Mouse (Mus musculus) regulatory T cell (primary cell): ENCODE measurements around the gene Retreg1.
"Not testable (repeated sequence)": the region's sequence is repeated elsewhere in the genome, so short reads cannot be mapped to it uniquely, and the experiment has no call there.

Experiments used
- in situ Hi-C: fragments of 300-600 bp; cut with MboI, MseI; formaldehyde crosslinking; loops from one replicate; pipeline ENCODE4 v1.15.1; 2025; ENCODE audit warnings: high pct_unique_total_duplicates

Retreg1 gene

DNA sequence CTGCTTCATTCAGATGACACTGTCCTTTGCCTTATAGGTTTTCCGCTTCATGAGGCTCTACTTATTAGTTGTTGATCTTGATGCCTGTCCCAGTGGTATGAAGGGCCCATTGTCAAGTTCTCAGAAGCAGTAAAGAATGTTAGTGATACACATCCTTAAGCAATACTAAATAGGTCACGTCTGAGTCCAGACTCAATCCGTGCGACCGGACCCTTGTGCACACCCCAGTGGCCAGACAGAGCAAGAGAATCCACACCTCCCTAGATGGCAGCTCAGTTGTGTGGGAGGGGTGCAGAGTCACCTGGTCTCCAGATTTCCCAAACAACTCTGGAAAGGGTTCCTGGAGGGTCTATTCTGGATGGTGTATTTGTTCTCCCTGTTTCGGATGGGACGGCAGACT is 103.5 kb downstream of the Retreg1 start:
- in situ Hi-C loops, result no loop called here

DNA sequence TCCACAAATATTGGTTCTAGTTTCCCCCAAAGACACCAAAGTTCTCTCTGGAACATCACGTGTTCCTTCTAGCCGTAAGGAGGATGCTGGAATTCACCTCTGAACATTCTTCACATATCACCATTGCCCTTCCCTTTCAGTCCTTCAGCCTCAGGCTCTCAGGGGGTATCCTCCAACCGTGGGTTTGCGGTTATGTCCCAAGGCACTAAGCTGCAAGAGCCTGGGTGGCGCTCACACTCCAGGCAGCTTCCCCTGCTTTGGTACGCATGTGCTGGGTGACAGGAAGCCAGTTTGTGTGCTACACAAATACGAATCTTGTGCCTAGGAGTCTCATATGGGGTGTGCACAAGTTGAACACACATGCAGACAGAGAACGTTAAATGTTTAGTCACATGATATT is 104.4 kb downstream of the Retreg1 start:
- in situ Hi-C loops, result no loop called here

DNA sequence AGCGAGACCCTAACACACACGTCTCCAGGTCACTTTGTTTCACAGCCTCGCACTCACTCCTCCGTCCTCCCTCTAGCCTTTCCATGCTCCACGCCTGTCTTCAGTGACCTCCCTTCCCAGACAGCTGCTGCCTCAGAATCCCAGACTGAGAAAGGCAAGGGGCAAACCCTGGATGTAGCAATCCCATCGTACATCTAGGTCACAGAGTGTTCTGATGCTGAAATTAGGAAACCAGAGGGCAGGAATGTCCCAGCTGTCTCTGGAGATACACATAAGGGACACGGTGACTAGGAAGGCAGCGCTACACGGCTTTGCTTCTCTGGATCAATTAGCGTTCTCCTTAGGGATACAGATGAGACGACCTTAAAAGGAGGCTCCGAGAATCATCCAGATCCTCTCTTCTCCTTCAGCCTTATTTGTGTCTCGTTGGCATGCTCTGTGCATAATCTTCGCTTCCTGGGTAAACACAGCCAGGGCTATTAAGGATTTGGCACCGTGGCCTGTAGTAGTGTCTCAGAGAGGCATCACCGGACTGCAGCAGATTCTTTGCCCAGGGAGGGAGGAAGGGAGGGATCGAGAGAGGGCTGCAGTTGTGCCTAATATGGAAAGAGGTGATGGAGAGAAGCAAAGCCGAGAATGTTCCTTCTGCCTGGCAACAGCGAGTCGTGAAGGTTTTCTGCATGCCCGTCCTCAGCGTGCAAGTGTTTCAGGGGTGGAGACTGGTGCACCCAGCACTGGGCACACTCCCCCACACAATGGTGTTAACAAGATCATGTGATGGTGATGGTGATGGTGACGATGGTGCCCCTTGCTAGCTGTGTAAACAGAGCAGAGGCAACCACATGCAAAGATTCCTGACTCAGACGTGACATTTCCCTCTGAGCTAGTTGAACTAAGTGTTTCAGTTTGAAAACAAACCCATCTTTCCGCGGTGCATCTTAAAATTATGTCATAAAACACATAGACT is 105.6 kb downstream of the Retreg1 start:
- in situ Hi-C loops, result no loop called here

DNA sequence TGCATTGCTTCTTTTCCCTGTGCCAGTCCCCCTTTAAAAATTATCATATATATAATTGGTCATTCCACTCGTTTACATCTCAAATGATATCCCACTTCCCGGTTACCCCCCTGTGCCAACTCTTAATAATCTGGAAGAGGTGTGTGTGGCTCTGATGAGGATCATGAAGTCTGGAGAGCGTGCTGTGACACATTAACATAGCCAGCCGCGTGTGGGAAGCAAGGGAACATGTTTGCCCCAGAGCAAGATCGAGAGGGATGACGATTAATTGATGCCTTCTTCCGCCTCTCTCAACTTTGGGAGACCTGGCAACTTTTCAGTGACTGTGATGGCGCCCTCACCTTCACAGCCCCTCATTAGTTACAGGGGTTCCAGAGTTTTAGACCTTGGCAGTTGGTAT is 106.7 kb downstream of the Retreg1 start:
- in situ Hi-C loops, result no loop called here

- in situ Hi-C loops, result no loop called here
These were observed 107.6 kb downstream of the Retreg1 start for GRCm38 (mm10) chr15:25950584-25950983.

DNA sequence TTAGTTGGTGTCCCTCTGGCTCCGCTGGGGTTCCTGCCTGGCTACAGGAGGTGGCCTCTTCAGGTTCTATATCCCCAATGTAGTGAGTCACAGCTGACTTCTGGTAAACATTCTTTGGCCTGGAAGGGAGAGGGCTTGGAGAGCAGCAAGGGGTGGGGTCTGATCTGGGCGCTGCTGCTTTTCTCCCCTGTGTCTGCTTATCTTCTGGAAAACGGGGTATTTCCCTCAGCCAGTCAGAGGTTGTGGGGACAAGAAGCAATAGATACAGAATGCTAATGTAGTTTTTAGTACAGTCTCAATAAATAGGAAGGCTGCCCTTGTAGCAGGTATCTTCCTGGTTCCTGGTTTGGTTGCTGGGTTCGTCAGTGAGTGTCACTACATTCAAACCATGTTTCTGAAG is 108.1 kb downstream of the Retreg1 start:
- in situ Hi-C loops, result no loop called here

- in situ Hi-C loops, result loop anchor here (5.0 kb wide), 1 partner anchor 149 kb away; no protein-coding TSS in a partner anchor
These were observed 113.0 kb downstream of the Retreg1 start for GRCm38 (mm10) chr15:25956001-25956400.

GRCm38 (mm10) chr15:25956422-25957117 is 113.6 kb downstream of the Retreg1 start:
- in situ Hi-C loops, result loop anchor here (5.0 kb wide), 1 partner anchor 149 kb away; no protein-coding TSS in a partner anchor

DNA sequence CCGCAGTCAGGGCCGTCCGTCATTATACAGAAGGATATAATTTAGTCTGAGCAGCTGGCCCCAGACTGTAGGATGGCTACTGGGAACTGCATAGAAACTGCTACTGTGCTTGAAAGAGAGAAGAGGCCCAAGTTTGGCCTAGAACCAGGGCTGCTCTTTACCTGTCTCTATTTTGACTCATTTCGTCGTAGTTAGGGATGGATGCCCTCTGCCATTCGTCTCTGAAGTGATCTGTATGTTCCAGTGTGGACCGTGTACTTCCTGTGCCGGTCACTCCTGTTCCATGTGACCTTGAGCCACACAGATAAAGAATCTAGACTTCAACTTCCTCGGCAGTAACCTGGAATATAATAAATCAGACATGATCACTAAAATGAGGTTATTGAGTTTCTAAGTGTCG is 114.7 kb downstream of the Retreg1 start:
- in situ Hi-C loops, result loop anchor here (5.0 kb wide), 1 partner anchor 150 kb away; no protein-coding TSS in a partner anchor

DNA sequence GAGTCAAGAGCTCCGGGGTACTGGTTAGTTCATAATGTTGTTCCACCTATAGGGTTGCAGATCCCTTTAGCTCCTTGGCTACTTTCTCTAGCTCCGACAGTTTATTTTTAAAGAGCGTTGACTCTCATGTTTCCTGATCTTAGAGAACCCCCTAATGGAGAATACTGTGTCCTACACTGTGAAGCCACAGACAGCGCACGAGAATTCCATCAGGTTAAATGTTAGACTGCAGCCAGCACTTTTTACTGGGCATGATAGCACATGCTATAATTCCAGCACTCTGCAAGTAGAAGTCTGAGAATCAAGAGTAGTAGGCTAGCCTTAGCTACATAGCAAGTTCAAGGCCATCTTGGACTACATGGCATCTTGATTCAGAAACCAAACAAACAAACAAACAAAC is 116.4 kb downstream of the Retreg1 start:
- in situ Hi-C loops, result loop anchor here (5.0 kb wide), 1 partner anchor 152 kb away; no protein-coding TSS in a partner anchor

GRCm38 (mm10) chr15:25960231-25960630 is 117.3 kb downstream of the Retreg1 start:
- in situ Hi-C loops, result loop anchor here (10.0 kb wide), 1 partner anchor 1005 kb away; no protein-coding TSS in a partner anchor

- in situ Hi-C loops, result loop anchor here (10.0 kb wide), 1 partner anchor 1011 kb away; no protein-coding TSS in a partner anchor
These were observed 123.3 kb downstream of the Retreg1 start for GRCm38 (mm10) chr15:25966220-25966774.

DNA sequence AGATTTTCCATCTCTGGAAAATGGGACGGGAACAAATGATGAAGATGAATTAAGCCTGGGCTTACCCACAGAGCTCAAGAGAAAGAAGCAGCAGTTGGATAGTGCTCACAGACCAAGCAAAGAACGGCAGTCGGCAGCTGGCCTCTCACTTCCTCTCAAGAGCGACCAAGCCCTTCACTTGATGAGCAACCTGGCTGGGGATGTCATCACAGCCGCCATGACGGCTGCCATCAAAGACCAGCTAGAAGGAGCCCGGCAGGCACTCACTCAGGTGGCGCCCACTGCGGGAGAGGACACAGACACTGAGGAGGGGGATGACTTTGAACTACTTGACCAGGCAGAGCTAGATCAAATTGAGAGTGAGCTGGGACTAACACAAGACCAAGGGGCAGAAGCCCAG is 128.6 kb downstream of the Retreg1 start:
- in situ Hi-C loops, result no loop called here

GRCm38 (mm10) chr15:25972758-25973157 is 129.8 kb downstream of the Retreg1 start:
- in situ Hi-C loops, result no loop called here

DNA sequence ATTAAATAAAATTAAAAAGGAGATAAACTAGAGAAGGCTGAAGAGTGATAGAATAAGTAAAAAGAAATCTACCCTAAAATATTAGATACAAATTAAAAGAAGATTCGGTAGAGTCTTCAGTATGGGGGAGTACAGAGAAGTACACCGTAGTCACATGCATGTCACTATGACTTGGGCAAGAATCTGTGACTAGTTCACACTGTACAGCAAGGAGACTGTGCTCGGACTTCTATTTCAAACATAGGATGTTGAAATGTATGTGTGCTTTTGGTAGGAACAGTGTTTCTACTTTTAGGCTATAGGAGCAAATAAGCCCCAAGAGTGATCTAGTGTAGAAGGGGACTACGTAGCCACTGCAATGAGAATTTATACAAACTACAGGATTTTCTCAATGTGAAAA is 131.4 kb downstream of the Retreg1 start:
- in situ Hi-C loops, result no loop called here

DNA sequence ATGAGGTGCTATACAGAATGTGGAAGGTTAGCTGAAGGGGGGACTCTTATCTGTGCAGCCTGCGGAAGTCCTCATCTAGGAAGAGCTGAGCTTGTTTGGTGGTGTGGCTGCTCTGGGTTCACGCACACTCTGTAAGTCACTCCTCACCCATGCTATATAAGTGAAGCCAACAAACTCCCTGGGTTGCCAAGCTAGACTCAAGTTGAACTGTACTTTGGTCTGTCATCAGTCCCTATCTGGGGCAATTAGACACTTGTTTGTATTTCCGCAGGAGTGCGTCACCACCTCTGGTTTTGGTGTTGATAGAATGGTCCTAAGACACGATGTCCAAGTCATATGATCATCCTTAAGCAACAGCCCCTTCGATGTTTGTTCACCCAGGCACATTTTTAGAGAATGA is 132.8 kb downstream of the Retreg1 start:
- in situ Hi-C loops, result no loop called here

DNA sequence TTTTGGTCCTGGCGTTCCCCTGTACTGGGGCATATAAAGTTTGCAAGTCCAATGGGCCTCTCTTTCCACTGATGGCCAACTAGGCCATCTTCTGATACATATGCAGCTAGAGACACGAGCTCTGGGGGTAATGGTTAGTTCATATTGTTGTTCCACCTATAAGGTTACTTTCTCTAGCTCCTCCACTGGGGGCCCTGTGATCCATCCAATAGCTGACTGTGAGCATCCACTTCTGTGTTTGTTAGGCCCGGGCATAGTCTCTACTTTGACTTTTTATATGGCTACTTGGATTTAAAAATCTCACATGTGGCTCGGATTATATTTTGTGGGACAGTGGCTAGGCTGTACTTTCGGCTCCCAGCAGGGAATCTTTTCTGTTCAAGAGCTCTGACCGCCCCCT is 140.6 kb downstream of the Retreg1 start:
- in situ Hi-C loops, result not testable (repeated sequence)

GRCm38 (mm10) chr15:25984067-25984733 is 141.2 kb downstream of the Retreg1 start, which contains the start of gene Zfp622:
Gene Zfp622, plus strand, starts transcription at chr15:25984366.
- in situ Hi-C loops, result no loop called here

GRCm38 (mm10) chr15:25984734-25985492 is 141.9 kb downstream of the Retreg1 start:
- in situ Hi-C loops, result no loop called here

DNA sequence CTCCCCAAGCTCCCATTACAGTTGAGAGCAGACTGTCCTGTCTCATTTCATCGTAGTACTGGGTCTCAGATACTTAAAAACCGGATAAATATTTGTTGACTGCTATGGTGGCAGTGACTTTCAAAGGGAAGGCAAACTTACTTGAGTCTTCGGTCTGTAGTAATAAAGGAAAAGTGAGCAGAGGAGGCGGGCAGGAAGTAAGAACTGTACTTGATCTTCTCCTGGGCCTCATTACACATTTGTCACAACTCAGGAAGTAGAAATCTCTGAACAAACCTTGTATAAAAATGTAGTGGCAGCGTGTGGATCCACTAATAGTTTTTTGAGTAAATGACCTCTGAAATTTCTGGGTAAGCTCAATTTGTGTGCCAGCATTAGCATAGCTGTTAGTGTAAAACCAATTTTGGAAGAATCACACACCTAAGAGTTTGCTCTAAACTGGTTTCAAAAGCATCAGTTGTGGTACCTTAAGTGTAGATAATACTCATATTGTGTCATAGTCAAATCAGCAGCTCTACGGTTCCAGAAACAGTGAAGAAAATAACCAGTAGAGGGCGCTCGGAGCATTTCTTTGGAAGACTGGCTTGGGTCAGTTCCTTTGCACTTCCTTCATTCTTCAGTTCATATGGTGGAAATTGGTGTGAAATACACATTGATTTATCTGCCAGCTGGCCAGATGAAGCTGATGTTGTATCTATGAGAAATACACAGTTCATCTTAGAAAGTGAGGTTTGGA is 150.2 kb downstream of the Retreg1 start:
- in situ Hi-C loops, result no loop called here
